Mouse (Mus musculus): Measurements from ENCODE around the gene H6pd. TPM values are rescaled to one million over a fixed set of nuclear protein-coding genes. Genes with fewer than 3 reads are reported as not detected.
"Not testable (repeated sequence)": the region's sequence is repeated elsewhere in the genome, so short reads cannot be mapped to it uniquely, and the experiment has no call there.

H6pd gene
- total RNA-seq (2021) = 10 to 100 TPM; 11.6 to 16.0 TPM
- long read RNA-seq, experiment 1, full-length matches to known transcripts = 10 of 14 reads
- long read RNA-seq, experiment 1, partial matches to known transcripts = 2 of 14 reads
- long read RNA-seq, experiment 1, other reads (novel, unspliced or antisense) = 2 of 14 reads
- long read RNA-seq, experiment 2, full-length matches to known transcripts = 8 of 10 reads
- long read RNA-seq, experiment 2, partial matches to known transcripts = 0 of 10 reads
- long read RNA-seq, experiment 2, other reads (novel, unspliced or antisense) = 2 of 10 reads

GRCm38 (mm10) chr4:150008853-150009586 is at the start of gene H6pd:
Gene H6pd (minus strand): TSS chr4:150009023.
- Histone ChIP-seq H3K4me3 (peak within 1 kb of the TSS; percentile 91), H3K27ac (peak within 1 kb of the TSS; percentile 92)
- intact Hi-C loops (cut with DNase I) = no loop called here
- TF ChIP-seq CTCF (IDR thresholded peaks at IDR 0.05) = no peak; the same call in 1 of the 2 replicates
- DNase-seq (ENCODE audit: extremely low spot score in 1 of 2, low spot score in 2 of 2) = peak; percentile 81 to 87

GRCm38 (mm10) chr4:150057722-150058121 is 48.9 kb upstream of the H6pd start:
- DNase-seq (ENCODE audit: extremely low spot score in 1 of 2, low spot score in 2 of 2) = no peak
- H3K27ac ChIP-seq = no peak overlapping the region
- no peak overlapping the region for H3K4me3 ChIP-seq
- intact Hi-C loops (cut with DNase I) = no loop called here
- TF ChIP-seq CTCF (IDR thresholded peaks at IDR 0.05) = no peak

DNA sequence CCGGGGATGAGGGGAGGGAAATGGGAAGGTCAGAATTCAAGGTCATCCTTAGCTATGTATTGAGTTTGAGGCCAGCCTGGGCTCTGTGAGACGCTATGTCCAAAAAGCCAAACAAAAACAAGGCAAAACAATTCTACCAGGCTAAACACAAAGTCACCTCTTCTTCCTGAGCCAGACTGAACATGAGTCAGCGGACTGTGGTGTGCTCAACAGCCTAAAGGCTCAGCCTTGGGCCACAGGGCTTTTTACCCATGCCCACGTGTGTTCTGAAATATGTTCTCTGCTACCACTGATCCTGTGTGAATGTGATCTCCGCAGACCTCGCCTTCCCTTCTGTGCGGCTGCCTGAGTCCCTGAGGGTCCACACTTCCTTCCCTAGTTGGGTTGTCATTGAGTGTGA is 47.3 kb upstream of the H6pd start:
- no peak overlapping the region for H3K27ac ChIP-seq
- TF ChIP-seq CTCF (IDR thresholded peaks at IDR 0.05) = no peak
- intact Hi-C loops (cut with DNase I) = no loop called here
- no peak for DNase-seq (ENCODE audit: extremely low spot score in 1 of 2, low spot score in 2 of 2)
- no peak overlapping the region for H3K4me3 ChIP-seq

DNA sequence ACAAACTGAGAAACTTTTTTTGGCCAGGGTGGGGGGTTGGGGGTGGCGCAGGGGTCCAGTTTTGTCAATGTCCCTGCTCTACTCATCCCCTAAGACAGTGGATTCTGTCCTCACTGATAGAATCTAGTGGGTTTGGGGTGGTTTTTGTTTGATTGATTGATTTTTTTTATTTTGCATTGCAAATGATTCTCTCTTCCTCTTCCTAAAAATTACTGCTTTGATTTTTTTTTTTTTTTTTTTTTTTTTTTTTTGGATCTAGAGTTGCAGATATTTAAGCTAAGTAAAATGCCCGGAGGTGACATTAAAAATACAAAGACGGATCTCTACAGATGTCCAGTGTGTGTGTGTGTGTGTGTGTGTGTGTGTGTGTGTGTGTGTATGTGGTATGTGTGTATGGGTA is 43.6 kb upstream of the H6pd start:
- no peak overlapping the region for H3K27ac ChIP-seq
- no peak for TF ChIP-seq CTCF (IDR thresholded peaks at IDR 0.05)
- intact Hi-C loops (cut with DNase I) = no loop called here

GRCm38 (mm10) chr4:150051514-150051913 is 42.7 kb upstream of the H6pd start:
- Histone ChIP-seq H3K4me3 (no peak overlapping the region), H3K27ac (no peak overlapping the region)
- TF ChIP-seq CTCF (IDR thresholded peaks at IDR 0.05) = no peak
- no peak for DNase-seq (ENCODE audit: extremely low spot score in 1 of 2, low spot score in 2 of 2)
- intact Hi-C loops (cut with DNase I) = no loop called here

More for the DNA sequence above, 43.6 kb upstream of the H6pd start:
- no peak overlapping the region for H3K4me3 ChIP-seq
- DNase-seq (ENCODE audit: extremely low spot score in 1 of 2, low spot score in 2 of 2) = no peak

GRCm38 (mm10) chr4:150049564-150050226 is 40.9 kb upstream of the H6pd start:
- intact Hi-C loops (cut with DNase I) = no loop called here
- no peak overlapping the region for H3K4me3 ChIP-seq
- TF ChIP-seq CTCF (IDR thresholded peaks at IDR 0.05) = no peak

GRCm38 (mm10) chr4:150049157-150049513 is 40.3 kb upstream of the H6pd start:
- intact Hi-C loops (cut with DNase I) = no loop called here
- DNase-seq (ENCODE audit: extremely low spot score in 1 of 2, low spot score in 2 of 2) = no peak
- H3K4me3 ChIP-seq = peak overlapping the region; percentile 46
- TF ChIP-seq CTCF (IDR thresholded peaks at IDR 0.05) = no peak
- no peak overlapping the region for H3K27ac ChIP-seq

More at GRCm38 (mm10) chr4:150049564-150050226, 40.9 kb upstream of the H6pd start:
- H3K27ac ChIP-seq = no peak overlapping the region
- DNase-seq (ENCODE audit: extremely low spot score in 1 of 2, low spot score in 2 of 2) = no peak

- TF ChIP-seq CTCF (IDR thresholded peaks at IDR 0.05) = no peak
- intact Hi-C loops (cut with DNase I) = no loop called here
- Histone ChIP-seq H3K4me3 (peak overlapping the region; percentile 46), H3K27ac (no peak overlapping the region)
- no peak for DNase-seq (ENCODE audit: extremely low spot score in 1 of 2, low spot score in 2 of 2)
Measured at GRCm38 (mm10) chr4:150048478-150049156, 39.8 kb upstream of the H6pd start.

GRCm38 (mm10) chr4:150048038-150048437 is 39.2 kb upstream of the H6pd start:
- TF ChIP-seq CTCF (IDR thresholded peaks at IDR 0.05) = no peak
- H3K4me3 ChIP-seq = peak overlapping the region; percentile 46
- H3K27ac ChIP-seq = no peak overlapping the region
- no peak for DNase-seq (ENCODE audit: extremely low spot score in 1 of 2, low spot score in 2 of 2)
- intact Hi-C loops (cut with DNase I) = no loop called here

DNA sequence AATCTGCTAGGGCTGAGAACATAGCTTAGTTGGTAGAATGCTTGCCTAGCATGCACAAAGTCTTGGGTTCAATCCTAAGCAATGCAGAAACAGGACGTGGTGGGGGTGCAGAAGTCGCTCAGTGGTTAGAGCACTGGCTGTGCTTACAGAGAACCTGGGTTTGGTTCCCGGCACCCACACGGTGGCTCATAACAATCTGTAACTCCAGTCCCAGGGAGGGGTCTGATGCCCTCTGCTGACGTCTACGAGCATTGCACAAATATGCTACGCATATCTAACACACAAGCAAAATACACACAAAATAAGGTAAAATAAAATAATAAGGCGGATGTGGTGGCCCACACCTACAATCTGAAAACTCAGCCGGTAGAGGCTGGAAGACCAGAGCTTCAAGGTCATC is 34.8 kb upstream of the H6pd start:
- intact Hi-C loops (cut with DNase I) = no loop called here
- Histone ChIP-seq H3K27ac (no peak overlapping the region), H3K4me3 (no peak overlapping the region)
- no peak for DNase-seq (ENCODE audit: extremely low spot score in 1 of 2, low spot score in 2 of 2)
- TF ChIP-seq CTCF (IDR thresholded peaks at IDR 0.05) = no peak; the same call in 1 of the 2 replicates

- TF ChIP-seq CTCF (IDR thresholded peaks at IDR 0.05) = no peak
- Histone ChIP-seq H3K27ac (no peak overlapping the region), H3K4me3 (no peak overlapping the region)
- intact Hi-C loops (cut with DNase I) = no loop called here
- DNase-seq (ENCODE audit: extremely low spot score in 1 of 2, low spot score in 2 of 2) = no peak
Measured at GRCm38 (mm10) chr4:150041346-150042110, 32.7 kb upstream of the H6pd start.

GRCm38 (mm10) chr4:150040856-150041255 is 32.0 kb upstream of the H6pd start:
- intact Hi-C loops (cut with DNase I); H3K4me3 ChIP-seq; DNase-seq (ENCODE audit: extremely low spot score in 1 of 2, low spot score in 2 of 2); H3K27ac ChIP-seq: not testable (repeated sequence)

Measured in left cerebral cortex, adult 2 months (tissue).